Mouse (Mus musculus): ENCODE data around the gene Amer1.
A peak's percentile ranks its signal among the peaks of the same experiment; 100 is the strongest.

Amer1 gene

GRCm38 (mm10) chrX:95444776-95445111 lies at the start of gene Amer1:
Gene Amer1 (minus strand): TSS chrX:95444872.
- DNase-seq (ENCODE audit: low read depth, low spot score) = peak; percentile 76

DNA sequence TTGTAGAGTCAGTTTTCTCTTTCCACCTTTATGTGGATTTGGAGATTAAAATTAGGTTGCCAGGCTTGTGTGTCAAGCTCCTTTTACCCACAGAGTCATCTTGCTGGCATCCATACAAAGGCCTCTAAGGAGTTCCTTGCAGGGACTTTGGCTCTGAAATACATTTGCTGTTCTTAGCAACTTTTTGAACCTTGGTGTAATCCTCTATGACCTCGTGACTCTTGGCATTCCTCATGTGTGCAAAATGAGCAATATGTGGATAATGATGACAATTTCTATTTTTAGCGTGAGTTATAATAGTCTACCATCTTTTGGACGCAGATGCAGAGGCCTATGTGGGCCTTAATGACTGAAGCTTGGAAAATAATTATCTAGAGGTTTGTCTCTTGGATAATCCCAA lies 12.5 kb upstream of the Amer1 start:
- DNase-seq (ENCODE audit: low read depth, low spot score) = no peak

- DNase-seq (ENCODE audit: low read depth, low spot score) = no peak
Measured at GRCm38 (mm10) chrX:95445866-95446265, 1.2 kb upstream of the Amer1 start.

DNA sequence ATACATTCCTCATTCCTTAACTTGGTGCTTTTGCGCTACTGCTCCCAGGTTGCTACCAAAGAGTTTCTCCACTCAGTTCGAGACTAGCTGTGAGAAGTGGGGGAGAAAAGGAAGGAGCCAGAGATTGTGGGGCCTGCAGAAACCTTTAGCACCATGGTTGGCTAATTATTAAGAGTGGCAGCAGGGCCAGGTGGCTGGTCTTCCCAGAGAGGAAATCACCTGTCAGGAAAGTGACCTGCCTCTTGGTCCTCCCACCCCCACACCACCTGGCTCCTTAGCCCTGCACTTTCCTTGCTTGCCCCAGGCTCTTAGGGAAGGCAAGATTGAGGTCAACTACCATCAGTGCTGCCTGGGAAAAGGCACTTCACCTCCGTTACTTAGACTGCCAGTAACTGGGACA lies 469 bp upstream of the Amer1 start:
- no peak for DNase-seq (ENCODE audit: low read depth, low spot score)

DNA sequence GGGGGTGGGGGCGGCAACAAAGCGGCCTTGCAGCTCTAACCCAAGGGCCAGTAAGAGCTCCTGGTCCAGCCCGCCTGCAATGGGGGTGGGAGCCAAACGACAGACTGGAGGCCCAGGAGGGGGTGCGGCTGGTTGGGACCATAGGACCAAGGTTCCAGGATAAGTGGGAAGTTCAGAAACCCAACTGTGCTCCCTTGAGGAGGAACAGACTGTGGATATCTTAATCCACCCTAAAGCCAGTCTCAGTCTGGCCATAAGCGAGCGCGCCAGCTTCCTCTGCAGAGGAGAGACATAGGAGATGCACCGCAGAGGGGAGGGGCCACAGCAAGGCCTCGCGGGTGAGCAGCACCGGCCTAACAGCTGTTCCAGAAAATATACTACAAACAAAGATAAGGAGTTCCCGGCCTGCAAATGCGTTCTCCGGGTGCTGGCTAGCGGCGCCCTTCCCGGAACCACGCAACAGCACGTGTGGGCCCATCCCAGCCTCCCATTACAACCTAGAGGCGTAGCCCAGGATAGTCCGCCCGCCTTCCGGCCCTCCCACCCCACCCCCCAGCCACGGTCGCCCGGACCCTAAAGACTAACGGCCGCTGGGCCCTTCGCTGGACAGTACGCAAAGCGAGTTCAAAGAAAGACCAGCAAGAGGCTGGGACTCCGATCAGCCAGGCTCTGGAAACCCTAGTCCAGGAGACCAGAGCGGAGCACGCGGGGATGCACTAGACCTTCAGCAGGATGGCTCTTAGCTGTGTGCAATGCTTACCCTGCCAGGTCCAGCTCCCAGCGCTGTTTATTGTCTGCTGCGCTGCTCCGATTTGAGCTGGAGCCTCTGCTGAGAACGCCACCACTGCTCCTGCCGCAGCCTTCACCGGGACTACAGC lies 535 bp downstream of the Amer1 start:
- DNase-seq (ENCODE audit: low read depth, low spot score) = peak; percentile 26

GRCm38 (mm10) chrX:95443390-95443789 lies 1.3 kb downstream of the Amer1 start:
- DNase-seq (ENCODE audit: low read depth, low spot score) = no peak

GRCm38 (mm10) chrX:95442261-95442660 lies 2.4 kb downstream of the Amer1 start:
- DNase-seq (ENCODE audit: low read depth, low spot score) = no peak

GRCm38 (mm10) chrX:95441290-95441689 lies 3.4 kb downstream of the Amer1 start:
- no peak for DNase-seq (ENCODE audit: low read depth, low spot score)

GRCm38 (mm10) chrX:95438491-95438890 lies 6.2 kb downstream of the Amer1 start:
- no peak for DNase-seq (ENCODE audit: low read depth, low spot score)

- DNase-seq (ENCODE audit: low read depth, low spot score) = no peak
Measured at GRCm38 (mm10) chrX:95437236-95437635, 7.4 kb downstream of the Amer1 start.

DNA sequence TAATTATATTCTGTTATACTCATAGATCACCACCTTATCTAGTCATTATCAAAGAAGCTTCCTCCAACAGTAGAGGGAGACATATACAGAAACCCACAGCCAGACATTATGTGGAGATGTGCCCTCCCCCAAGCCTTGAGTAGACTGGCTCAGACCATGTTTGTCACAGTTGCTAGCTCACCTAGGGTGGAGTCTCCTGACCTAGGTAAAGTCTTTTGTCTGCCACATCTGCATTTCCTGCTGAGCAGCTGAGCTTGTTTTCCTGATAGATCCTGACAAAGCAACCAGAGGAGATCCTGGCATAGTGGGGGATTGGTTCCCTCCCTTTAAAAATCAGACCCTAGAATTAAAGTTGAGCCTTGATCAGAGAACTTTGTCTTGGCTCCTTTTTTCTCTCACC lies 71.6 kb downstream of the Amer1 start:
- DNase-seq (ENCODE audit: low read depth, low spot score) = no peak

Measured in embryo, embryonic 11.5 days (tissue).